Mouse (Mus musculus): ENCODE results near the gene Laptm5. TPM values are rescaled to one million over a fixed set of nuclear protein-coding genes. Genes with fewer than 3 reads are reported as not detected.

Laptm5 gene
- polyA plus RNA-seq, 1 experiment = not detected

DNA sequence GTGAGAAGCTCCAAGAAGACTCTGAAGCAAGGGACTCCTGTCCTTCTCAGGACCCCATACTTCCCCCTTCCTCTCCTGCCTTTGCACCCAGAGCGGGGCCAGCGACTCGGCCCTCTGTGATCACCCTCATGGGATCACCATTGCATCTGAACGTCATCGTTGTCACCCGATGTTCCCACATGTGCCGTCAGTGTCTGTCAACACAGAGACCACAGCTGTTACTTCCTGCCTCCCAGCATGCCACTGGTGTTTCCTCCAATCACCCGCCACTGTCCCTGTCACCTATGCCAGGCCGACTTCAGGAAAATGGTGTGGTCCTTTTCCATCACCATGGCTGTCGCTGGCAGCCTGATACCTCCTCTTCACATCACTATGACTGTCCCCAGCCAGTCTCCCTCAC is 9.1 kb downstream of the Laptm5 start:
- 82% methylated on average over 10 of the region's 10 CpGs for WGBS
- Histone ChIP-seq H3K4me1 (ENCODE audit: control insufficient read depth, insufficient read depth, low read length) (peaks cover 21% of the 10 kb centered on the region), H3K27ac (ENCODE audit: insufficient read depth, low read depth, low read length) (no peak overlapping the region), H3K4me3 (ENCODE audit: insufficient read depth, low read depth, low read length) (no peak overlapping the region)
- TF ChIP-seq CTCF (IDR thresholded peaks at IDR 0.05; ENCODE audit: insufficient read depth, low read depth, low read length) (no peak), POLR2A (IDR thresholded peaks at IDR 0.05; ENCODE audit: insufficient read depth, low read depth, low read length) (no peak)

DNA sequence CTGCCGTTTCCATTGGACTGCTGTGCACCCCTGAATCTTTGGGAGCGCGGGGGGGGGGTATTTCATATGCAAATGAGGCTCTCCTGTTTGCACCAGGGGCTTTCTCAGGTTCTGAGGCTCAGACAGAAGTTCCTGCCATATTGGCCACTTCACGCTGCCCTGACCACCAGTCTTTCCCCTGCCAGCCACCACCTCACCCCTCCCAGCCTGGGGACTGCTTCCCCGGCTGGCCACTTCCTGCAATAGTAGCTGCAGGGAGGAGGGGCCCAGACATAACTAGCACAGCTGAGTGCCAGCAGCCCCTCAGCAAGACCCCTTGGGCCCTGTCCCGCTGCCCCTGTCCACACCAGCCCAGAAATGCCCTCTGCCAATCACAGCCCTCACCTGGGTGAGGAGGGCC is 13.3 kb downstream of the Laptm5 start:
- no peak overlapping the region for H3K4me3 ChIP-seq (ENCODE audit: insufficient read depth, low read depth, low read length)
- TF ChIP-seq POLR2A (IDR thresholded peaks at IDR 0.05; ENCODE audit: insufficient read depth, low read depth, low read length) (no peak), CTCF (IDR thresholded peaks at IDR 0.05; ENCODE audit: insufficient read depth, low read depth, low read length) (no peak)
- no peak overlapping the region for H3K27ac ChIP-seq (ENCODE audit: insufficient read depth, low read depth, low read length)
- H3K4me1 ChIP-seq (ENCODE audit: control insufficient read depth, insufficient read depth, low read length) = peaks cover 4% of the 10 kb centered on the region
- 72% methylated on average over 6 of the region's 6 CpGs for WGBS

DNA sequence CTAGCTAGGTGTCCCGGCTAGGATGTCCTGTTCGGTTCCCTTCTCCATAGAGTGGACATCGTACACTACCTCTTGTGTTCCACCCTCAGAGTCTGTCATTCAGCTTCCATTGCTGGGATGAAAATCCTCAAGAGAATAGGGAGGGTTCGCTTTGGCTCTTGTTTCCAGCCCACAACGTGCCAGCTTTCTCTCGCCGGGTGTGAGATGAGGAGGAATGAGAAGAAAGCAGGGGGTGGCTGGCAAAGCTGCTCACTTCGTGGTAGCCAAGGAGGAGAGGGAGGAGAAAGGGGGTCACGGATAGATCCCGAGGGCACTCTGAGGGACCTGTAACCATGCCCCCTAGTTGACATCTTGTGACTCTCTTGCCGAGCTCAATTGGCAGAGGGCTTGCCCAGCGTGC is 14.9 kb downstream of the Laptm5 start:
- H3K4me3 ChIP-seq (ENCODE audit: insufficient read depth, low read depth, low read length) = no peak overlapping the region
- H3K27ac ChIP-seq (ENCODE audit: insufficient read depth, low read depth, low read length) = no peak overlapping the region
- H3K4me1 ChIP-seq (ENCODE audit: control insufficient read depth, insufficient read depth, low read length) = no peaks in the 10 kb centered on the region
- 69% methylated on average over 12 of the region's 12 CpGs for WGBS
- TF ChIP-seq POLR2A (IDR thresholded peaks at IDR 0.05; ENCODE audit: insufficient read depth, low read depth, low read length) = no peak
- no peak for TF ChIP-seq CTCF (IDR thresholded peaks at IDR 0.05; ENCODE audit: insufficient read depth, low read depth, low read length)

DNA sequence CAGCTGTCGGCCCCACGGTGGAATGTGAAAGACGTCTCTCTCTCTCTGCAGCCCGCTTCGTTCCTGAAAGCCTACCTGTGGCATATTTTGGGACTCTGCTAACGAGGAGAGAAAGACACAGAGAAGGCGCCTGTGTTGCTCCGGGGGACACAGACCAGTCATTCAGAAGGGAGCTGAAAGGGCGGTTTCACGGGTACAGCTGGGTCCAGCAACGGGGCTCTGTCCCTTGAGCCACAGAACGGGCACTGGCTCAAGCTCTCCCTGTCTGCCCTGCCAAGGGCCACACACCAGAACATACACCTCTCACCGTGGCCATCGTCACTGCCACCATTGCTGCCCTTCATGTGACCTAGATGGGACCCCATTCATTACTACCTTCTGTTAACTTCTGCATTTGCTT is 29.7 kb downstream of the Laptm5 start:
- TF ChIP-seq POLR2A (IDR thresholded peaks at IDR 0.05; ENCODE audit: insufficient read depth, low read depth, low read length) = no peak
- no peak for TF ChIP-seq CTCF (IDR thresholded peaks at IDR 0.05; ENCODE audit: insufficient read depth, low read depth, low read length)
- WGBS = 60% methylated on average over 14 of the region's 14 CpGs

DNA sequence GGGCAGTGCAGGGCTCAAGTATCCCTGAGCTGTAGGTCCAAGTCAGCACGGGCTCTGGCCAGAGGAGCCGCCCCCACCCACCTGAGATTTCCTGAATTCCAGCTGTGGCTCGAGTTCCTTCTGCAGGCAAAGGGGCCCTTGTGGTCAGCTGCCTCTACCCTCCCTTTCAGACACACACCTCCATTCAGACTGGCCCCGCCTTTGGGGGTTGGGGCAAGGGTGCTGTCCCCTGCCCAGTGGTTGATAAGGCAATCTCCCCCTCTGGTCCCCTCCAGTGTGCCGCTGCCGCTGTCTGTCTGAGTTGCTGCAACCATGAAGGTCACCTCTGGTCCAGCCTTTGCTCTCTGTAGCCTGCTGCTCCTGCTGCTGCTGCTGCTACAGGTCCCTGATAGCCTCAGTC is 31.2 kb downstream of the Laptm5 start, which contains the start of gene Matn1:
Gene Matn1 (plus strand): TSS at position 274 of the 400 bp plus-strand sequence.
- 69% methylated on average over 6 of the region's 6 CpGs for WGBS

More for the DNA sequence above, 29.7 kb downstream of the Laptm5 start:
- Histone ChIP-seq H3K4me1 (ENCODE audit: control insufficient read depth, insufficient read depth, low read length) (no peaks in the 10 kb centered on the region), H3K27ac (ENCODE audit: insufficient read depth, low read depth, low read length) (no peak overlapping the region), H3K4me3 (ENCODE audit: insufficient read depth, low read depth, low read length) (no peak overlapping the region)

DNA sequence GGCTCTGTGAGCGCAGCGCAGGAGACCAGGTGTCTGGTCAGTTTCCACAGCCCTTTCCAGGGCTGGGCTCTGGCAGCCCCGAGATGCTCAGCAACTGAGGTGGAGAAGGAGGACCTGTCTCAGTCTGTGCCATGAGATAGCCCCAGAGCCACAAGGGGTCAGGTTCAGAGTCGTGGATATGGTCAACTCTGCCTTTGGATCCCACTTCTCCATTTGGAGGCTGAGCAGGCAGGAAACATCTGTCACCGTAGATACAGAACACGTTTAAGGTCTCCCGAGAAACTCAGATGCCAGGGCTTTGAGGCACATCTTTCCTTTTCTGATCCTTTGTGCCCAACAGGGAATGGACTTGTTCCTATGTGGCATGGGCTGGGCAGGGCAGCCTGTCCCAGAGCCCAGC is 31.9 kb downstream of the Laptm5 start:
- H3K27ac ChIP-seq (ENCODE audit: insufficient read depth, low read depth, low read length) = no peak overlapping the region

More for the DNA sequence above, 31.2 kb downstream of the Laptm5 start, which contains the start of gene Matn1:
- TF ChIP-seq CTCF (IDR thresholded peaks at IDR 0.05; ENCODE audit: insufficient read depth, low read depth, low read length) = no peak
- no peak for TF ChIP-seq POLR2A (IDR thresholded peaks at IDR 0.05; ENCODE audit: insufficient read depth, low read depth, low read length)
- H3K4me1 ChIP-seq (ENCODE audit: control insufficient read depth, insufficient read depth, low read length) = no peaks in the 10 kb centered on the region
- no peak within 1 kb of the TSS for H3K4me3 ChIP-seq (ENCODE audit: insufficient read depth, low read depth, low read length)
- H3K27ac ChIP-seq (ENCODE audit: insufficient read depth, low read depth, low read length) = no peak within 1 kb of the TSS

DNA sequence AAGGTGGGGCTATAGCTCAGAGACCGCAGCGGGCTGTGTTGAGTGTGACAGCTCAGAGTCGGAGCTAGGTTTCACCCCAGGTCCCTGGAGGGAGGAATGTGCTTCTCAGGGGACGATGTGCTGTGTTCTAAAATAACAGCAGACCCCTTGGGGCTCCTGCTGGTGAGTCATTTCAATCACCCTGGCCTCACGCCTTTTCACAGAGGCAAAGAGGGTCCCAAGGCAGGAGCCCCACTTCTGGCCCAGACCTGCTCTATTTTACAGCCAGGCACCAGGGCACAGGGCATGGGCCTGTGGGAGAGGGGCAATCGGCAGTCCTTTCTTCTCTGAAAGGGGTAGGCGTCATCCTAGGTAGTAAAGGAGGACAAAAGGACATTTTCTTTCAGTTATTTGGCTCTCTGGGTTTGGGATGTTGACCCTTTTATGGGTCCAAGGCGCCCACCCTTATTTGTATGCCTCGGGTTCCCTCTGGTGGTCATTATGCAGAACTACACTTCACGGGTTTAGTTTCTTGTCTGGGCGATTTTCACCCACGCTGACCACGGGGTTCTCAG is 34.2 kb downstream of the Laptm5 start:
- Histone ChIP-seq H3K27ac (ENCODE audit: insufficient read depth, low read depth, low read length) (no peak overlapping the region), H3K4me3 (ENCODE audit: insufficient read depth, low read depth, low read length) (no peak overlapping the region), H3K4me1 (ENCODE audit: control insufficient read depth, insufficient read depth, low read length) (no peaks in the 10 kb centered on the region)
- TF ChIP-seq CTCF (IDR thresholded peaks at IDR 0.05; ENCODE audit: insufficient read depth, low read depth, low read length) (no peak; the same call in none of the 2 replicates), POLR2A (IDR thresholded peaks at IDR 0.05; ENCODE audit: insufficient read depth, low read depth, low read length) (no peak)
- 26% methylated on average over 13 of the region's 13 CpGs for WGBS

More for the DNA sequence above, 31.9 kb downstream of the Laptm5 start:
- Histone ChIP-seq H3K4me1 (ENCODE audit: control insufficient read depth, insufficient read depth, low read length) (no peaks in the 10 kb centered on the region), H3K4me3 (ENCODE audit: insufficient read depth, low read depth, low read length) (no peak overlapping the region)
- TF ChIP-seq CTCF (IDR thresholded peaks at IDR 0.05; ENCODE audit: insufficient read depth, low read depth, low read length) (no peak), POLR2A (IDR thresholded peaks at IDR 0.05; ENCODE audit: insufficient read depth, low read depth, low read length) (no peak)
- WGBS = 92% methylated on average over 7 of the region's 7 CpGs

DNA sequence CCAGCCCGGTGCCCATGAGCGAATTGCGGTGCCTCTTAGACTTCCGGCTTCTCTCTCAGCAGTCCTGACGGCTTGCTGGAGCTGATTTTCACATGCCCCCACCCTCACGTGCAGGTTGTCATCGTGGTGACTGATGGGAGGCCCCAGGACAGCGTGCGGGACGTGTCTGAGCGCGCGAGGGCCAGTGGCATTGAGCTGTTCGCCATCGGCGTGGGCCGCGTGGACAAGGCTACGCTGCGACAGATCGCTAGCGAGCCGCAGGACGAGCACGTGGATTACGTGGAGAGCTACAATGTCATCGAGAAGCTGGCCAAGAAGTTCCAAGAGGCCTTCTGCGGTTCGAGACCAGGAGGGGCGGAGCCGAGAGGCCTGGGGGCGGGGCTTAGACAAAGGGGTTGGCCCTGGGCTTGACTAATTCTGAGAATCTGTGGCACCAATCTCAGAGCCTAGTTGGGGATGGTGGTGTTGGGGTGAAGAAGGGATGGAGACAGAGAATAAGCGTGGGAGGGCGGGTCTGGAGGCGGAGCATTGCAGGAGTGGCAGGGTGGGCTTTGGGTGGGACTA is 37.0 kb downstream of the Laptm5 start:
- TF ChIP-seq POLR2A (IDR thresholded peaks at IDR 0.05; ENCODE audit: insufficient read depth, low read depth, low read length) (no peak), CTCF (IDR thresholded peaks at IDR 0.05; ENCODE audit: insufficient read depth, low read depth, low read length) (no peak)
- Histone ChIP-seq H3K27ac (ENCODE audit: insufficient read depth, low read depth, low read length) (no peak overlapping the region), H3K4me3 (ENCODE audit: insufficient read depth, low read depth, low read length) (no peak overlapping the region), H3K4me1 (ENCODE audit: control insufficient read depth, insufficient read depth, low read length) (no peaks in the 10 kb centered on the region)
- 86% methylated on average over 35 of the region's 35 CpGs for WGBS

DNA sequence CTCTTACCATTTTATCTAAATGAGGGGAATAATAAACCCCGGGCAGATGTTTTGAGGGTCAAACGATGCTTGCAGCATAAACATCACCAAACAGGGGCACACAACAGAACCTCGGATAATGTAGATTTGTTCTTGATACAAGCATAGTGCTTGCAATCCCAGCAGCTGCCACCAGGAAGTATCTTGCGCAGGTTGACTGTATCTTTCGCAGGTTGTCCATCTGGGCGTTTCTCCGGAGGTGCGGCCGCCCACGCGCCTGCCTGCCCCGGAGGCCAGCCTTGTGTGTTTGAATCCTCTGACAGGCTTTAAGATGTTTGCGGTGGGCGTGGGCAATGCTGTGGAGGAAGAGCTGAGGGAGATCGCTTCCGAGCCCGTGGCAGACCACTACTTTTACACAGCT is 39.6 kb downstream of the Laptm5 start:
- no peaks in the 10 kb centered on the region for H3K4me1 ChIP-seq (ENCODE audit: control insufficient read depth, insufficient read depth, low read length)
- H3K4me3 ChIP-seq (ENCODE audit: insufficient read depth, low read depth, low read length) = no peak overlapping the region
- H3K27ac ChIP-seq (ENCODE audit: insufficient read depth, low read depth, low read length) = no peak overlapping the region
- TF ChIP-seq POLR2A (IDR thresholded peaks at IDR 0.05; ENCODE audit: insufficient read depth, low read depth, low read length) (no peak), CTCF (IDR thresholded peaks at IDR 0.05; ENCODE audit: insufficient read depth, low read depth, low read length) (peak; percentile 39; the same call in 1 of the 2 replicates)
- WGBS = 50% methylated on average over 17 of the region's 17 CpGs

All from olfactory bulb, adult 2 months (tissue).